Mouse (Mus musculus): Measurements from ENCODE around the gene 2210011C24Rik. TPM values are rescaled to one million over a fixed set of nuclear protein-coding genes. Genes with fewer than 3 reads are reported as not detected.
"Not testable (repeated sequence)": the region's sequence is repeated elsewhere in the genome, so short reads cannot be mapped to it uniquely, and the experiment has no call there.

Gene 2210011C24Rik
- polyA plus RNA-seq, 1 experiment from 2014 or later, result not detected

DNA sequence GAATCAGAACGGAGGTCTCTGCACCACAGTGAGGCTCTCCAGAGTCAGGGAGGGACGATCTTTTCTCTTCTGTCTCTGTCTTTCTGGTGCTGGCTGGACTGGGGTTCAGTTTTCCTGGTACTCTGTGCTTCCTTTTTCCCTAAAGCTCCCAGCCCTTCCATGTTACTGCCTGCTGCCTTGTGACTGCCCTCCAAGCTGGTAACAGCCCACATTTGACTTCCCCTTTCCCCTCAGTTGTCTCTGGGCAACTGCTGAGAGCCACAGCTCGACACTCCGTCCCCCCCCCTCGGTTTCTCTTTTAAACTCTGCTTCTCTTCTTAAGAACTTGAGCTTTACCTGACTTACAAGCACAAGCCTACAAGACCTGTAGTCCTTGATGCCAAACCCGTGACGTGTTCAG lies 22.7 kb downstream of the 2210011C24Rik start:
- no peaks in the 10 kb centered on the region for H3K9me3 ChIP-seq (ENCODE audit: control insufficient read depth, low read length)

DNA sequence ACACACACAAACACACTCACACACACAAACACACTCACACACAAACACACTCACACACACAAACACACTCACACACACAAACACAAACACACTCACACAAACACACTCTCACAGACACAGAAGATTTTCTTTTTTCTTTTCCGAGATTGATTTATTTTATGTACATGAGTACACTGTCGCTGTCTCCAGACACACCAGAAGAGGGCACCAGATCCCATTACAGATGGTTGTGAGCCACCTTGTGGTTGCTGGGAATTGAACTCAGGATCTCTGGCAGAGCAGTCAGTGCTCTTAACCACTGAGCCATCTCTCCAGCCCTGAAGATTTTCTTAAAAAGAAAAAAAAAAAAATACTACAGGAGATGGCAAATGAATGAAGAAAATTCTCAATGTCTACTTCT lies 28.7 kb downstream of the 2210011C24Rik start:
- not testable (repeated sequence) for H3K4me1 ChIP-seq (replicated peaks; ENCODE audit: control insufficient read depth, insufficient read depth, low read length); H3K4me2 ChIP-seq (ENCODE audit: low read length); H3K4me3 ChIP-seq (replicated peaks; ENCODE audit: low read length); ATAC-seq; H3K27me3 ChIP-seq (replicated peaks; ENCODE audit: control insufficient read depth, insufficient read depth, low read length); H3K9me3 ChIP-seq (ENCODE audit: control insufficient read depth, low read length); H3K9ac ChIP-seq (replicated peaks; ENCODE audit: low read depth, low read length); H3K27ac ChIP-seq (ENCODE audit: low read length)
- 87% methylated on average over 2 of the region's 2 CpGs for WGBS
- peaks cover 40% of the 10 kb centered on the region for H3K36me3 ChIP-seq (ENCODE audit: control insufficient read depth, insufficient read depth)

More for the DNA sequence above, 22.7 kb downstream of the 2210011C24Rik start:
- Histone ChIP-seq H3K27me3 (replicated peaks; ENCODE audit: control insufficient read depth, insufficient read depth, low read length) (no peaks in the 10 kb centered on the region), H3K36me3 (ENCODE audit: control insufficient read depth, insufficient read depth) (peaks cover 33% of the 10 kb centered on the region), H3K27ac (ENCODE audit: low read length) (no peak overlapping the region), H3K4me1 (replicated peaks; ENCODE audit: control insufficient read depth, insufficient read depth, low read length) (no peaks in the 10 kb centered on the region), H3K4me3 (replicated peaks; ENCODE audit: low read length) (no peak overlapping the region), H3K4me2 (ENCODE audit: low read length) (no peak overlapping the region), H3K9ac (replicated peaks; ENCODE audit: low read depth, low read length) (no peak overlapping the region)
- 87% methylated on average over 7 of the region's 7 CpGs for WGBS
- no peak for ATAC-seq

DNA sequence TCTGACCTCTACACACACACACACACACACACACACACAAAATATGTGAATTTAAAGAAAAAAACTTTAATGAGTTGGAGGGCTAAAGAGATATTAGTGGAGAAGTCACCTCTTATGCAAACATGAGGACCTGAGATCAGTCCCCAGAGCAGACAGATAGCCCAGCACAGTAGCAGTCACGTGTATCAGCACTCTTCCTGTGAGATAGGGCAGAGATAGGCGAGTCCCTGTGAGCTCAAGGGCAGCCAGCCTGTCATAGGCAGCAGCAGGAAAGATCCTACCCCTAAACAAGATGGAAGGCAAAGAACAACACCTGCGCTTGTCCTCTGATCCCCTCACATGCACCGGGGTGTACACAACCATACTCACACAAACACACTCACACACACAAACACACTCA lies 29.5 kb downstream of the 2210011C24Rik start:
- H3K27me3 ChIP-seq (replicated peaks; ENCODE audit: control insufficient read depth, insufficient read depth, low read length), result no peaks in the 10 kb centered on the region
- H3K27ac ChIP-seq (ENCODE audit: low read length), result no peak overlapping the region
- H3K4me2 ChIP-seq (ENCODE audit: low read length), result no peak overlapping the region
- 97% methylated on average over 4 of the region's 4 CpGs for WGBS
- H3K4me3 ChIP-seq (replicated peaks; ENCODE audit: low read length), result no peak overlapping the region
- peaks cover 6% of the 10 kb centered on the region for H3K4me1 ChIP-seq (replicated peaks; ENCODE audit: control insufficient read depth, insufficient read depth, low read length)
- H3K9me3 ChIP-seq (ENCODE audit: control insufficient read depth, low read length), result no peaks in the 10 kb centered on the region
- H3K9ac ChIP-seq (replicated peaks; ENCODE audit: low read depth, low read length), result no peak overlapping the region
- ATAC-seq, result no peak
- peaks cover 40% of the 10 kb centered on the region for H3K36me3 ChIP-seq (ENCODE audit: control insufficient read depth, insufficient read depth)

- Histone ChIP-seq H3K9ac (replicated peaks; ENCODE audit: low read depth, low read length) (no peak overlapping the region), H3K4me1 (replicated peaks; ENCODE audit: control insufficient read depth, insufficient read depth, low read length) (peaks cover 6% of the 10 kb centered on the region), H3K4me2 (ENCODE audit: low read length) (no peak overlapping the region), H3K9me3 (ENCODE audit: control insufficient read depth, low read length) (no peaks in the 10 kb centered on the region), H3K36me3 (ENCODE audit: control insufficient read depth, insufficient read depth) (peaks cover 33% of the 10 kb centered on the region), H3K27me3 (replicated peaks; ENCODE audit: control insufficient read depth, insufficient read depth, low read length) (no peaks in the 10 kb centered on the region), H3K4me3 (replicated peaks; ENCODE audit: low read length) (no peak overlapping the region), H3K27ac (ENCODE audit: low read length) (no peak overlapping the region)
- WGBS, result 91% methylated on average over 7 of the region's 7 CpGs
- no peak for ATAC-seq
Measured at GRCm38 (mm10) chr8:83981533-83981932, 30.4 kb downstream of the 2210011C24Rik start.

- Histone ChIP-seq H3K9me3 (ENCODE audit: control insufficient read depth, low read length) (no peaks in the 10 kb centered on the region), H3K9ac (replicated peaks; ENCODE audit: low read depth, low read length) (no peak overlapping the region), H3K4me1 (replicated peaks; ENCODE audit: control insufficient read depth, insufficient read depth, low read length) (peaks cover 6% of the 10 kb centered on the region), H3K4me2 (ENCODE audit: low read length) (no peak overlapping the region), H3K27ac (ENCODE audit: low read length) (no peak overlapping the region), H3K4me3 (replicated peaks; ENCODE audit: low read length) (no peak overlapping the region), H3K27me3 (replicated peaks; ENCODE audit: control insufficient read depth, insufficient read depth, low read length) (no peaks in the 10 kb centered on the region), H3K36me3 (ENCODE audit: control insufficient read depth, insufficient read depth) (peaks cover 26% of the 10 kb centered on the region)
- WGBS, result 80% methylated on average over 8 of the region's 8 CpGs
- no peak for ATAC-seq
Measured at GRCm38 (mm10) chr8:83980845-83981244, 31.1 kb downstream of the 2210011C24Rik start.

- no peak overlapping the region for H3K4me2 ChIP-seq (ENCODE audit: low read length)
- peaks cover 6% of the 10 kb centered on the region for H3K4me1 ChIP-seq (replicated peaks; ENCODE audit: control insufficient read depth, insufficient read depth, low read length)
- no peak overlapping the region for H3K4me3 ChIP-seq (replicated peaks; ENCODE audit: low read length)
- peaks cover 23% of the 10 kb centered on the region for H3K36me3 ChIP-seq (ENCODE audit: control insufficient read depth, insufficient read depth)
- no peak overlapping the region for H3K27ac ChIP-seq (ENCODE audit: low read length)
- ATAC-seq, result no peak
- H3K9me3 ChIP-seq (ENCODE audit: control insufficient read depth, low read length), result no peaks in the 10 kb centered on the region
- 96% methylated on average over 1 of the region's 1 CpGs for WGBS
- no peak overlapping the region for H3K9ac ChIP-seq (replicated peaks; ENCODE audit: low read depth, low read length)
- H3K27me3 ChIP-seq (replicated peaks; ENCODE audit: control insufficient read depth, insufficient read depth, low read length), result no peaks in the 10 kb centered on the region
Measured at GRCm38 (mm10) chr8:83980250-83980649, 31.7 kb downstream of the 2210011C24Rik start.

DNA sequence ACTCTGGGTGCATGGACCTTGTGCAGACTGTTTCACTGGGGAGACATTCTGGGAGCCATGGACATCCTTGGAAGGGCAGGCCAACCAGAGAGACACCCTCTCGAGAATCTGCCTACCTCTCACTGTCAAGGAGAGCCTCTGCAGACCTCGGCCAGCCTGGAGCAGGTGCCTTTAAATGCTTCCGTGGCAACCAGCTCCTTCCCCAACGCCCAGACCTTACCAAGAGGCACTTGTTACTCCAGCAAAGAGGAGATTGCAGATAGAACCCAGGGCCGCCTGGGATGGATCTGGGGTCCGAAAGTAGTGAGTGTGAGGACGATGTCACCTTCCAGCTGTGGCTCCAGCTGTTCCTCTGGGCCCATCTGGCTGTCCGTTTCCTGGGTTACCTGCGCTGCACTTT lies 33.8 kb downstream of the 2210011C24Rik start:
- WGBS, result 69% methylated on average over 9 of the region's 9 CpGs
- H3K27me3 ChIP-seq (replicated peaks; ENCODE audit: control insufficient read depth, insufficient read depth, low read length), result no peaks in the 10 kb centered on the region
- H3K4me3 ChIP-seq (replicated peaks; ENCODE audit: low read length), result no peak overlapping the region
- no peak overlapping the region for H3K9ac ChIP-seq (replicated peaks; ENCODE audit: low read depth, low read length)
- no peaks in the 10 kb centered on the region for H3K9me3 ChIP-seq (ENCODE audit: control insufficient read depth, low read length)
- ATAC-seq, result no peak
- peaks cover 14% of the 10 kb centered on the region for H3K36me3 ChIP-seq (ENCODE audit: control insufficient read depth, insufficient read depth)
- H3K4me2 ChIP-seq (ENCODE audit: low read length), result no peak overlapping the region
- H3K27ac ChIP-seq (ENCODE audit: low read length), result no peak overlapping the region
- peaks cover 21% of the 10 kb centered on the region for H3K4me1 ChIP-seq (replicated peaks; ENCODE audit: control insufficient read depth, insufficient read depth, low read length)

- Histone ChIP-seq H3K27ac (ENCODE audit: low read length) (no peak overlapping the region), H3K4me1 (replicated peaks; ENCODE audit: control insufficient read depth, insufficient read depth, low read length) (peaks cover 21% of the 10 kb centered on the region), H3K9ac (replicated peaks; ENCODE audit: low read depth, low read length) (no peak overlapping the region), H3K4me2 (ENCODE audit: low read length) (no peak overlapping the region), H3K27me3 (replicated peaks; ENCODE audit: control insufficient read depth, insufficient read depth, low read length) (no peaks in the 10 kb centered on the region), H3K36me3 (ENCODE audit: control insufficient read depth, insufficient read depth) (peaks cover 13% of the 10 kb centered on the region), H3K4me3 (replicated peaks; ENCODE audit: low read length) (no peak overlapping the region), H3K9me3 (ENCODE audit: control insufficient read depth, low read length) (no peaks in the 10 kb centered on the region)
- ATAC-seq, result no peak
- WGBS, result 60% methylated on average over 6 of the region's 6 CpGs
Measured at GRCm38 (mm10) chr8:83977646-83978045, 34.3 kb downstream of the 2210011C24Rik start.

DNA sequence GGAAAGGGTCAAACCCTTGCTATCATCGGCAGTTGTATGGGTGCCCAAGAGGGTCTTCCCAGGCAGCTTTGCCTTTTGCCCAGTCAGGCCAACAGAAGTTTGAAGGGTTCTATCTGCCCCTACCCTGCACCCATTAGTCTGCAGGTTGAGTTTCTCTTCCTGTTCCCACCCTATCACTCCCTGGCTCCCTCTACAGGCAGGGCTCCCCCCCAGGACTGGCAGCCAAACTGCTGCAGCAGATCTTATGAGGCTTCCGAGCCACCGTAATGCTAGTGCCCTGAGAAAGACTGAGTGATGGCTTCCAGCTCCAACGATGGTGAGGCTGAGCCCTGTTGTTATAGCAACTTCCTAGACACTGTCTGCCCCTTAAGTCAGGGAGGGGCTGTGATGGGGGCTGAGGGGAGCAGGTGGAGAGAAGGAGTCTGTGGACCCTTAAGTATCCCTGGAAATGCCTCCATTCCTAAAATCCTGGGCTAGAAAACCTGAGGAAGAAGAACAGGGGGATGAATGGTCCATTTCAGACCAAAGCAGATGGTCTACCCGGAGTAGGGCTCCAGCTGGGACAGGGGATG lies 35.1 kb downstream of the 2210011C24Rik start:
- no peak for ATAC-seq
- WGBS, result 83% methylated on average over 5 of the region's 5 CpGs
- no peaks in the 10 kb centered on the region for H3K9me3 ChIP-seq (ENCODE audit: control insufficient read depth, low read length)
- no peaks in the 10 kb centered on the region for H3K27me3 ChIP-seq (replicated peaks; ENCODE audit: control insufficient read depth, insufficient read depth, low read length)
- no peak overlapping the region for H3K9ac ChIP-seq (replicated peaks; ENCODE audit: low read depth, low read length)
- peaks cover 8% of the 10 kb centered on the region for H3K36me3 ChIP-seq (ENCODE audit: control insufficient read depth, insufficient read depth)
- H3K4me3 ChIP-seq (replicated peaks; ENCODE audit: low read length), result no peak overlapping the region
- H3K27ac ChIP-seq (ENCODE audit: low read length), result no peak overlapping the region
- peaks cover 24% of the 10 kb centered on the region for H3K4me1 ChIP-seq (replicated peaks; ENCODE audit: control insufficient read depth, insufficient read depth, low read length)
- H3K4me2 ChIP-seq (ENCODE audit: low read length), result no peak overlapping the region

GRCm38 (mm10) chr8:83976101-83976630 lies 35.8 kb downstream of the 2210011C24Rik start:
- Histone ChIP-seq H3K4me1 (replicated peaks; ENCODE audit: control insufficient read depth, insufficient read depth, low read length) (peaks cover 29% of the 10 kb centered on the region), H3K27me3 (replicated peaks; ENCODE audit: control insufficient read depth, insufficient read depth, low read length) (no peaks in the 10 kb centered on the region), H3K9me3 (ENCODE audit: control insufficient read depth, low read length) (no peaks in the 10 kb centered on the region), H3K4me2 (ENCODE audit: low read length) (no peak overlapping the region), H3K9ac (replicated peaks; ENCODE audit: low read depth, low read length) (no peak overlapping the region), H3K27ac (ENCODE audit: low read length) (no peak overlapping the region), H3K4me3 (replicated peaks; ENCODE audit: low read length) (no peak overlapping the region), H3K36me3 (ENCODE audit: control insufficient read depth, insufficient read depth) (peaks cover under 1% of the 10 kb centered on the region; the same call in 1 of the 2 replicates)
- 76% methylated on average over 4 of the region's 4 CpGs for WGBS
- no peak for ATAC-seq
